ENCODE assay signal across 14 mouse cellular contexts in genomic region chr17:78451332-78451793, GRCm38 (mm10). TPM values are rescaled to one million over a fixed set of nuclear protein-coding genes. Genes with fewer than 3 reads are reported as not detected.
DNase-seq lines count a peak whose midpoint lies in the region; ATAC-seq lines count a peak whose summit lies in the region.
"Had no signal": no experiment of that assay in that cellular context is flagged by ENCODE, and none has a peak within 500 bp of the region (broad histone marks: within the 10 kb centered on the region; RNA-seq: fewer than 3 reads in every experiment).

No protein-coding gene starts in this region.

- H3K9me3 ChIP-seq in liver, embryonic 11.5 days (ENCODE audit: control insufficient read depth, low read length), result no peaks in the 10 kb centered on the region
- H3K9me3 ChIP-seq: hindbrain, embryonic 12.5 days had no signal

- WGBS in liver, embryonic 11.5 days, result 50% methylated on average over 7 of the region's 7 CpGs

- H3K27ac ChIP-seq in liver, embryonic 11.5 days (ENCODE audit: low read depth, low read length), result no peak overlapping the region
- H3K27ac ChIP-seq: hindbrain, embryonic 12.5 days had no signal

- no peak overlapping the region for H3K9ac ChIP-seq in liver, embryonic 11.5 days (ENCODE audit: low read depth, low read length)
- H3K9ac ChIP-seq: hindbrain, embryonic 12.5 days; liver, postnatal 0 days had no signal

- H3K4me1 ChIP-seq in liver, embryonic 11.5 days (replicated peaks; ENCODE audit: control insufficient read depth, insufficient read depth, low read length), result no peaks in the 10 kb centered on the region
- H3K4me1 ChIP-seq: hindbrain, embryonic 12.5 days had no signal

- H3K4me2 ChIP-seq in liver, embryonic 11.5 days, result no peak overlapping the region
- H3K4me2 ChIP-seq: hindbrain, embryonic 12.5 days had no signal

- H3K4me3 ChIP-seq in liver, embryonic 11.5 days (ENCODE audit: low read depth, low read length), result no peak overlapping the region
- H3K4me3 ChIP-seq: erythroblast, embryonic 14.5 days; hindbrain, embryonic 12.5 days had no signal

- H3K27me3 ChIP-seq in liver, embryonic 11.5 days (replicated peaks; ENCODE audit: control insufficient read depth, insufficient read depth, low read length), result no peaks in the 10 kb centered on the region
- H3K27me3 ChIP-seq: hindbrain, embryonic 12.5 days had no signal

- peak; percentile 14 to 39 for DNase-seq in gastrocnemius, adult 8-10 months (ENCODE audit: low spot score in 2 of 2)
- no peak for DNase-seq in gastrocnemius, postnatal 10 days
- DNase-seq in 416B (ENCODE audit: low read depth), result peak; percentile 73
- peak; percentile 12 for DNase-seq in gastrocnemius, postnatal 25 days
- DNase-seq in kidney, adult 8-10 months, result peak; percentile 25 to 36
- no peak for DNase-seq in left cerebral cortex, adult 9 months (ENCODE audit: low spot score in 2 of 2)
- no peak for DNase-seq in embryo, embryonic 10 days (ENCODE audit: low spot score)
- DNase-seq in liver, embryonic 11.5 days (ENCODE audit: low spot score), result no peak
- DNase-seq: cerebellum, adult 18-20 months; layer of hippocampus, adult 9-11 months; liver, postnatal 0 days had no signal

- H3K36me3 ChIP-seq in liver, embryonic 11.5 days (ENCODE audit: control insufficient read depth, insufficient read depth, low read length), result no peaks in the 10 kb centered on the region
- H3K36me3 ChIP-seq: hindbrain, embryonic 12.5 days had no signal

- no peak for ATAC-seq in liver, embryonic 11.5 days (replicated peaks; ENCODE audit: low FRiP score)
- ATAC-seq: liver, postnatal 0 days had no signal

RNA-seq across cellular contexts. Expression of gene Fez2, which starts 33.4 kb away (rescaled TPM):
- 10 to 100 TPM; 60.3 to 95.0 (median 77.1) TPM for total RNA-seq in gastrocnemius, adult 8-10 months (2022)
- 10 to 100 TPM; 54.8 to 61.1 TPM for total RNA-seq in gastrocnemius, postnatal 10 days (2021)
- 10 to 100 TPM; 52.0 to 62.7 TPM for total RNA-seq in gastrocnemius, postnatal 25 days (2021)
- polyA plus RNA-seq in liver, embryonic 11.5 days (2014; fragmentation: Nextera tagmentation; extraction: Ambion mirVana), result 30.9 and 33.3 TPM in 2 replicates

RNA-seq across cellular contexts. Expression of gene Vit, which starts 56.5 kb away (rescaled TPM):
- total RNA-seq in gastrocnemius, adult 8-10 months (2022), result 1 to 10 TPM in 2 of 4 experiments, under 1 TPM in 2; 0.65 to 2.8 (median 1.3) TPM
- 1 to 10 TPM; 2.3 to 2.7 TPM for total RNA-seq in gastrocnemius, postnatal 10 days (2021)
- total RNA-seq in gastrocnemius, postnatal 25 days (2021), result 1 to 10 TPM; 1.8 TPM
- polyA plus RNA-seq in liver, embryonic 11.5 days (2014; fragmentation: Nextera tagmentation; extraction: Ambion mirVana), result 0.08 and 0.12 TPM in 2 replicates
- total RNA-seq: monocyte, adult 5-6 weeks had no signal
- polyA plus RNA-seq: erythroblast, embryonic 14.5 days had no signal

Comparison
In these comparisons a context has a peak if more than half of its experiments do, and no peak if none do; other contexts are left out.
1. DNase-seq: peak in gastrocnemius, adult 8-10 months (2 of 2), 416B (single experiment), gastrocnemius, postnatal 25 days (single experiment) and kidney, adult 8-10 months (2 of 2); none in gastrocnemius, postnatal 10 days (single experiment), left cerebral cortex, adult 9 months (0 of 2), embryo, embryonic 10 days (single experiment) and liver, embryonic 11.5 days (single experiment).